Mouse (Mus musculus): ENCODE measurements around the gene Gtse1.
"Not testable (repeated sequence)": the region's sequence is repeated elsewhere in the genome, so short reads cannot be mapped to it uniquely, and the experiment has no call there.

The Gtse1 gene

DNA sequence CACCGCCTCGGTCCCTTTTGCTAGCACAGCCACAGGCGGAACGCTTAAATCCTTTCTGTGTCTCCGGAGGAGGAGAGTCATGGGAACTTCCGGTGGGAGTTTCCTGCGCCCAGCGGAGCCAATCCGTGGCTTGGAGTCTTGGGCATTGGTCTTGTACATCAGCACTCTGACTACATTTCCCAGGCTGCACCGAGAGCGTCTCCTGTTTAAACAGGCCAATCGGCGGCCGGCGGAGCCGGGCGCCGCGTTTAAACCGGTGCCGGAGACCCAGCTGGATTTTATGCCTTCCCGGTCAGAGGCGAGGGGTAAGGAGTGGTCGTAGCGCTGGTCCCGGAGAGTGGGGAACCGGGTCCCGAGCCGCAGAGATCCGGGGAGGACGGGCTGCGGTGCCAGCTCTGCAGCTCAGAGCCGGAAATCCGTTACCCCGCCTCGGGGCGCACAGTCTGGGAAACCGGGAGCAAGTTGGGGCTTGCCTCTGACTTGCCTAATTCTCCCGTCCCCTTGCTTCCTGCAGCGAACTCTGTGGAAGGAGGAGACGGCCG is at the start of gene Gtse1:
Gtse1 (plus strand) TSS at position 256 of the 542 bp plus-strand sequence.
- DNase-seq = peak; percentile 94 to 96

DNA sequence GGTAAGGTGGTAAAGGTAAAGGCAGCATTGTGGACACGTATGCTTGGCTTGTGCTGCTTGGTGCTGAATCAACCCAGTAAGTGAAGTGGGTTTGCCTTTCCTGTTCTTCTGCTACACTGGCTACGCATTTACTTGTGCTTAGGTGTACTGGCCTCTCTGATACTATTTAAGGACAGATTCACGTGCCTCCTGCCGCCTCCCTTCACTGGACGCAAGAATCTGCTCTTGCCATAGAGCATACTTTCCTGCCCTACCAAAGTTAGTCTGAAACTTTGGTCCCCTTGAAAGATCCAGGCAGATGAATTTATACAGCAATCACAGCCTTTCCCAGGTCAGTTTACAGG is 49.1 kb upstream of the Gtse1 start:
- DNase-seq = no peak

DNA sequence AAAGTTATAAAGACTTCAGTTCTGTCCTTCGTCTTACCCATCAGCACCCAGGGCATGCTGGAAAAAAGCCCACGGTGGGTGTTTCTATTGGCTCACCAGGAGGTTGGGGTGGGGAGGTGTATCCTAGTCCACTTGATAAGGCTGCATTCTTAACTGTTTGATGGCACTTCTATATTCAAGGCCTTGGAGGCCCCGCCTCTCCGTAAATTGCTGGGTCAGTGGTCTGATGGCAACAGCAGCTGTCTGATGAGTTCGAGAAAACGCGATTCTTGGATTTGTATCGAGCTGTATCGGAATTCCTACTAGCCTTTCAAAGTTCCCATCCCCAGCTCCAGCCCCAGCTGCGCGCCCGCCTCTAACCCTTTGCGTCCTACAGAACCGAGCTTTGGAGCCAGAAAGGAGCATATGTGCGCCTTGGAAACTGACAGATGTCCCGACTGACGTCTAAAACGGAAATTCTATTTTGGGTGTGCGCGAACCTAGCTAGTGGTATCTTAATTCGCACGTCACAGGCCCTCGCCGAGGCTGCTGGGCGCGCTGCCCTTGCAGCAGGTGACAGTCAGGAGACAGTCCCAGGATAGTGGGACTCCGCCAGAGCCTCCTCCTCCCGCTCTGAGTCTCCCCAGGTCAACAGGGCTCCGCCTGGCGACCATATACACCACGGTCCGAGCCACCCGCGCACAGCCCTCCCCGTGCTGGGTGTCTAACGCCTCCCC is 48.6 kb upstream of the Gtse1 start:
- DNase-seq = peak; percentile 87 to 88

DNA sequence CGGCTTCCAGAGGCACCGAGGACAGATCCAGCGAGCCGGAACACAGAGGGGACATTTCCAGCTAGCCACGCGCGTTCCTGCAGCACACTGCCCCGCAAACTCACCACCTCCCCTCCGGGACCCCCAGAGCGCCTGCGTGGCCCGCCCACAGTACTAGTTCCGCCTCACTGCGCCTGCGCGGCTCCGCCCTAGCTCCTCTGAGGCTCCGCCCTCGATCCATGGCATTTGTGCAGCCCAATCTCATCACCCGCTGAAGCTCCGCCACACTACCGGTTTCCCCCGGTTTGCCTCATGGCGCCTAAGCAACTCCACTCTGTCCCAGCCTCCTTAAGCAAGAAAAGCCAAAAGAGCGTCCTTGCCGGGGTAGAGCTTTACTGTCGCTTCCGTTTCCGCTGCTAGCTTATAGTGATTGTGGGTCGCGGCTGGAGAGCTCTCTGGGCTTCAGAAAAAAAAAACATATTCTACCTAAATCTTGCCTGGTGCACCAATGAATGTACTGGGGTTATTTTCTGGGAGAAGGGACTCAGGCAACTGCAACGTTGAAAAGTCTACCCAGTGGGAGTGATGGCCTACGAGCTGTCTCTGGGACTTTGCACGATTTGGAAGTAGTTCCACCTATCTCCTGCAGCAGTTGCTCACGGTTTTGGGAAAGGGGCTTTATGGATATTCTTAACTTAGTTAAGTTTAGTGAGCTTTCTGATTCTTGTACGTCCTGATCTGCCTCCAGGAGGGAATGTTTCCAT is 47.8 kb upstream of the Gtse1 start, which contains the start of gene Cdpf1:
Cdpf1 (minus strand) TSS at position 163 of the 743 bp plus-strand sequence.
- DNase-seq = peak; percentile 100

DNA sequence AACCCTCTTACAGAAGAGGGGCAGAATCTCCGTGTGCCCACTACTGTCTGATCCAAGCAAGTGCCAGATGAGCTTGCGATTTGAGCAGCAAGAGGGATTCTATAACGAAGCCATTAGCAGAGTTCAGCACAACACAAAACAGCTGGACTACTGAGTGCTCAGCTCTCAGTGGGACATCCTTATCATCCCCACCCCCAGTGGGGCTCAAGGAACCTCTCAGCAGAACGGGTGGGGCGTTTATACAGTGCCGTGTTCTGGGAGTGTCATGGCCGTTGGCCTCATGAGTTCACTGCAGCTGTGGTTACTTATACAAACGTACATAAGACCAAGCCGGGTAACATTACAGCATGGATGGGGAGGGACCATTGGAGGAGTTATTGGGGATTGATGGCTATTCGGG is 46.1 kb upstream of the Gtse1 start:
- DNase-seq = no peak

DNA sequence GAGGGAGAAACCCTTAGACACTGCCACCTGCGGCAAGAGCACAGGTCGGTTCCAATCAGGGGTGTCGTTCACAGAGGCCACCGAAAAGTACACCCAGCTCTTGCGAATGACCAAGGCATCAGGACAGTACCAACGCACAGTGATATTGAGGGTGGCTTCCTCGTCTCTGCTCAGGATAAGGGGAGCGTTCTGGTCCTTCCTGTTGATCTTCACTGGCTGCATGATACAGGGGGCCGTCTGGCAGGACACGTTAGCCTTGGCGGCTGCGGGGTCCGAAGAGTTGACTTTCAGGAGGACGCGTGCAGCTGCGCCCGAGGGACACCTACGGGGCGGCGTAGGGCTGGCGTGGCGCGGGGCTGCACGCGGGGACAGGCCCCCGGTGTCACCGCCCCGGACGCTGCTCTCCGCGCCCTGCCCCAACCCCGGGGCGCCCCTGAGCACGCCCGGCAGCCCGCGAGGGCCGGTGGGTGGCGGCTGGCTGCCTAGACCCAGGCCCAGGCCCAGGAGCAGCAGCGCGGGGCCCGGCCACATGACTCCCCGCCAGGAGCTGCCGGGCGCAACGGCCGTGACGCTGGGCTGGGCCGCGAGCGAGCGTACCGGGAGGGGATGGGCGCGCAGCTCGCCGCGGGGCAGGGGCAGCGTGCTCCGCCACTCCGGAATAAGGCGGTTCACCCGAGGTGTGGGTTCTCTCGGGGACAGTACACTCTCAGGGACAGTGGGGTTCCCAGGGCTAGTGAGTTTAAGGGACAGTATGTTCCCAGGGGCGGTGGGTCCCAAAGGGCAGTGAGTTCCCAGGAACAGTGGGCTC is 38.1 kb upstream of the Gtse1 start, which contains the start of gene Pkdrej:
Pkdrej (minus strand) TSS at position 532 of the 808 bp plus-strand sequence.
- DNase-seq = peak; percentile 58 to 60

DNA sequence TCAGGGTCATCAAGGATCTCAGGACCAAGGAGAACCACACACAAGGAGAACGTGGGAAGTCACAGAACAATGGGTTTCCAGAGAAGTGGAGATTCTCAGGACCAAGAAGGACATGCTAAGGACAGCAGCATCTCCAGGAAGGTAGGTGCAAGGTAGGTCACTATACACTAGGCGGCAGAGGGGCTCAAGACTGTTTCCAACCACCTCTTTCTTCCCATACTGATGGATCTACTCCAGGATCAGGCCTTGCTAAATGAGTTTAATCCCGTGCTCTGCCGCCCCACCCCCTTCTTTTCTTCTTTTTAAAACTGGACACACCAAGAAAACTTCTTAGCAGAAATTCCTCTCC is 37.6 kb upstream of the Gtse1 start:
- peak in 1 of 2 experiments; percentile 45 for DNase-seq

DNA sequence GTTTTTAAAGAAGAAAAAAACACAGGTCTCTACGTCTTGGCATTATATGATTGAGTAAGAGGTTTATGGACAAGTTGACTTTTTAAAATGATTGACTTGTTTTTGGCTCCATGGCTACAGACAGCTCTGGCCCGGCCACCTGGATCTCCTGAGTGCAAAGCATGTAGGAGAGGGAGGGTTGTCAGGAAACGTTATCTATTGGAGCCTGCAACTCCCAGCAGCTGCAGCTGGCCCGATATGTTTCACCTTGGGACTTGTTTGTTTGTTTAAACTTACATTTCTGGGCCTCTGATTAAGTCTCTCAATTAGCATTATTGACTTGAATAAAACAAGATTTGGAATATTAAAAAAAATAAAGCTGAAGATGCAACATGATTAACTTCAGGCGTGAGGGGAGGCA is 32.9 kb upstream of the Gtse1 start:
- DNase-seq = no peak

DNA sequence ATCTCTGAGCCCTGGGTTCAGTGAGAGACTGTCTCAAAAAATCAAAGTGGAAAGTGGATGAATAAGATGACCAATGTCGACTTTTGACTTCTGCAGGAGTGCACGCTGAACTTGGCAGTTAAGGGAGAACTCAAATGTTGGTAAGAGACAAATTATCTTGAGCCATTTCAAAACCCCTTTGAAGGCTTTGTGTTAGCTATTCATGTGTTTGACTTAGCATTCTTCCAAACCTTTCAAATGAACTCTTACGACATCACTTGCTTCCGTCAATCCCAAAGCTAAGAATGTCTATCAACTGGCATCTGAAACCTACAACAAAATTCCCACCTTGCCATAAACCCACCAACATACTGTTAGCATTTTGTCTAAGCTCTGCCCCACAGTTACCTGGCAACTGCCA is 31.5 kb upstream of the Gtse1 start:
- DNase-seq = no peak

DNA sequence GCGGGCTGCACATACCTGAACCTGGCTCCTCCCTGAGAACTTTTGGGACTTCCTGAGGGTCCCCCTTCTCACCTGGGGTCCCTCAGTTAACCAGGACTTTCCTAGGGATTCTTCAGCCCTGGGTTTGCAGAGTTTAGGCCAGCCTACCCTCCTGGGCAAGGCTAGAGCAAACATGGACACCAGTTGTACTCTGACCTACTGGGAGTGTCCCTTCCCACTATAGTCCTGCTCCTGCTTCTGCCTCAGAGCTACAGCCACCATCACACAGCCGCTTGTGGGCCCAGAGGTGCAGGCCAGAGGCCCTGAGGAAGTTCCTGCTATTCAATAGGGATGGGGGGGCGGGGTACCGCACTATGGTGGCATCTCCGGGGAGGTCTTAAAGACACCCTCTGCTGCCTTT is 30.1 kb upstream of the Gtse1 start:
- DNase-seq = no peak

DNA sequence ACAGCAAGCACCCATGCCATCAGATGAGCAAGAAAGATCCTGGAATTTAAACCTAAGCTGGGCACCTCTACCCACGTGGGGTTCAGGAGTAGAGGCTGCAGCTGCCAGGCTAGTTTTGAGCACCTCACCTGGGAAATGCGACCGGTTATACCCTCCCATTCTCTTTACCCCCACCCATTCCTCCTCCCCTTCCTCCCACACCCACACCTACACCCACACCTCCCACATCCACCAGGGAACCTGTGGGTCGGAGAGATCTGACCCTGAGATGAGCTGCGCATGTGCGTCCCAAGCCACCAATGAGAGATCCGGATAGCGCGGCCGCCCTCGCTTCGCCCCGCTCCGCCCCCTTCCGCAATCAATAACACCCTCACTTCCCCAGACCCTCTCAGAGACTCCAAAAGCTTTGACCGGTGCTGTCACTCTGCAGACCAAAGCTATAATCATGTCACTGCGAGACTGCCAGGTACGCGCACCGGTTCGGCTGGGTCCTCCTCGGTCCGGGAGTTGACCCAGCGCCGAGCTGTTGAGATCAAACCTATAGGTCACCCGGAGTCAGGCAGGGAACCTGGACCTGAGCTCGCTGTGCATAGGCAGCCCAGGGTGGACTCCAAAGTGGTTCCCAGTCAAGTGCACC is 27.5 kb upstream of the Gtse1 start, which contains the start of gene Ttc38:
Ttc38 (plus strand) TSS at position 353 of the 637 bp plus-strand sequence.
- DNase-seq = peak; percentile 88 to 92

DNA sequence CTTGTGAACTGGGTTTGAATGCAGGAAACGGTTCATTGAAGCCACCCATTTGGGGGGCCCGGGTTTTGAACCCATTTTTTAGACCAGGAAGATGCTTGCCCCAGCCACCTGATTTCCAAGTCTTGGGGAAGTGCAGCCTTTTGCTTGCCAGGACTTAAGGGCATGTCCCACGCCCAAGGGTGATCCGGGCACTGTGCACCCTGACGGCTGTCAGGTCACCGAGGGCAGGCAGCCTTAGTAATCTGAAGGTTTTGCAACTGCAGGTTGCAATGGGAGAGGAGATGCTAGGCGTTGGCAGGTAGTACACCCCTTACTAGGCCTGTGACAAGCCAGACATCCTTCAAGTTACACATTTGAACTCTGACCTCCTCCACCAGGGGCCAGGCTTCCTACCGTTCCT is 26.9 kb upstream of the Gtse1 start:
- DNase-seq = peak in 1 of 2 experiments; percentile 11

DNA sequence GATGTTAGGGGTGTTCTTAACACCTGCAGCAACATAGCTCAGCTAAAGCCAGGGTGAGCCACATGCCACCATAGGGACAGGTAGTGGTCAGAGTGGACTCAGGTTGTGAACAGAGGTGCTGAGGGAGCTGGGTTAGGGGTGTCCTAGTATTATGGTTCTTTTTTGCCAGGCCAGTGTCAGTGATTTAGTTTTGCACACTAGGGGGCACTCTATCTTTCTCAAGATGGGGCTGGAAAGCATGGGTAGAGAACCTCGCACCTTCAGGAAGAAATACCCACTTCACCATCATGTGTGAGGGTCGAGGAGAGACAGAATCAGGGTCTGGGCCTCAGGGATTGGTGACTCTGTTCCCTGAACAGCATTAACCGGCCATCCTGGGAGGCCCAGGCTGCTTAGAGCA is 24.2 kb upstream of the Gtse1 start:
- DNase-seq = peak; percentile 11 to 33

DNA sequence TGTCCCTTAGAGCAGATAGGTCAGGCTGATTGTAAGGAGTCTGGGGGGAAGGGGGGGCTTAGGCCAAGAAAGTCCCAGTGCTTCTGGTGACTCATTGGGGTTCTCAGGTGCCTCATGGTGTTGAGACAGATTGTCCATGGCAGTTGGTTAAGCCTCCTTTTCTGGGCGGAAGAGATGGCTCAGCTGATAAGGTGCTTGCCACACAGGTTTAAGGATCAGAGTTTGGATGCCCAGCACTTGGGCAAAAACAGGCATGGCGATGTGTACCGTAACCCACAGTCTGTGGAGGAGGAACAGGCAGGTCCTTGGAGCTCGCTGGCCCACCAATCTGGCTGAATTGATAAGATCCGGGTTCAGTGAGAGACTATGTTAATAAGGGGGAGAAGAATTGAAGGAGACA is 22.7 kb upstream of the Gtse1 start:
- no peak for DNase-seq

DNA sequence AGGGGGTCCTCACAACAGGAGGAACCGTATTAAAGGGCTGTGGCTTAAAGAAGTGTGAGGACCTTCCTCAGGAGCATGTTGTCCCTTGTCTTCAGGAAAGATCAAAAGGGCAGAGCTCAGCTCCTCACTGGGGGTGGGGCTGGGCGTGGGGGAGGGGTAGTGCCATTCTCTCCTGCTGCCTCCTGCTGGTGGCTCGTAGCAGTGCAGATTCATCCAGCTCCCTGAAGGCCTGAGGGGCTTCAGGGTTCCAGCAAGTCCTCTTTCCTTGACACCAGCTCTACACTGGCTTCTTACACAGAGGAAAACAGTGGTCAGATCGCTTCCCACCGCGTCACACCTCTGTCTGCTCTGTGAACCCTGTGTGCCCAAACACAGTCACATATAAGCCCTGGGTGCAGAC is 18.6 kb upstream of the Gtse1 start:
- peak; percentile 56 to 68 for DNase-seq

DNA sequence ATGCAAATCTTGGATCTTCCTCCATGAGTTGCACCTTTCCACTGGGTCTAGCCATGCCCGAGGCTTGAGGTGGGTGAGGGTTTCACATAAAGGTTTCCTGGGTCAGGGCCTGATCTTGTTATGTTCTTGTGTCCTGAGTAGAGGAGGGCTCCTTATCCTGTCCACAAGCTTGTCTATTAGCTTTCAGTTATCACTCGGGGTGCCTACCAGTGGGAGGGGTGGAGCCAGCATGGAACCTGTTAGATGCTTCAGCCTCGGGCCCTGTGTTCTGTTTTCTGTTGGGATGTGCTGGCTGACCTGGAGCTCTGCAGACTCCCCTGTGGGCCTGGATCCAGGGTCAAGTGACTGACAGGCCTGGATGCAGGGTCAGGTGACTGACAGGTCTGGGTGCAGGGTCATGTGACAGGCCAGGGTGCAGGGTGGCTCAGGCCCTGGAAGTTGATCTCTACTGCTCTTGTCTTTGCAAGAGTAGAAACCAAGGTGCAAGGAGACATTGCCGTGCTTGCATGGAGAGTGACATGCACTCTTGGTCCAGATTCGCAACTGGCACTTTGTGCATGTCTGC is 17.7 kb upstream of the Gtse1 start:
- DNase-seq = no peak

DNA sequence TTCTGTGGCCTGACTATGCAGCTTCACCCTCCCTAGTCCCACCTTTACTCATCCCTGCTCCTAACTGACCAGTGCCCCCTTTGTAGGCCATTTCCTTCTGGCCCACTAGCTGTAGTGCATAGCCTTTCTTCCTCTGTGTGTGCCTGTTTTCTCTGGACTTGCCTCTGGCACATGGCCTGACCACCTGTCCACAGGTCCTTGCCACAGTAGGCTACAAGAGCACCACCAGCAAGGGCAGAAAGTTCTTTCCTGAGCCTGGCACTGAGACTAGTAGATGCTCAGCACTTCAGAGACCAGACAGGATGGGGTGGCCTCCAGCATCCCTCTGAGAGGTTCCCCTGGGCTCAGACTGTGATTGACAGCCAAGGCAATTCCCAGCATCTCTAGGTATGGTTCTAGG is 14.5 kb upstream of the Gtse1 start:
- peak; percentile 51 to 58 for DNase-seq

DNA sequence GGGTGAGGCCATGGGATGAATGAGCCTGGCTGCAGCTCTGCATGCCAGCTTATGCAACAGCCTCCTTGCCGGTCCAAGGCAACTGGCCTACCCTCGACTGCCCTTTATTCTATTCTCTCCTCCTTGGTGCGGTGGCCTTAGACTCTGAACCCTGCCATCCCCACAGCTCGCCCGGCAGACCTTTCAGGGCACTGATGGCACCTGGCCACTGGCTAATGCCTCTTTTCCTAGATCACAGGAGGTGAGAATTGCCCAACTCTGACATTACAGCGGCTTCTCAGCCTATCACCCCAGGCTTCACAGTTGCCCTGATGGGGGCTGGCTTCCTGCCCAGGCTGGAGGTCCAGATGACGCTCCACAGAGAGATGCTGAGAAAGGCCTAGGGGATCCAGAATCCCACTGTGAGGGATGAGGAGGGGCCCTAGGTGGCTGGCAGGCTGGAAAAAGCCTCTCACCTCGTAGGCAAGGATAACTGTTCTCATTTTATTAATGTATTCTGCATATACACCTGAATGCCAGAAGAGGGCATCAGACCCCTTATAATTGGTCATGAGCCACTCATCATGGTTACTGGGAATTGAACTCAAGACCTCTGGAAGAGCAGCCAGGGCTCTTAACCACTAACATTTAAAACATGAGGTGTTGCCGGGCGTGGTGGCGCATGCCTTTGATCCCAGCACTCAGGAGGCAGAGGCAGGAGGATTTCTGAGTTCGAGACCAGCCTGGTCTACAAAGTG is 7.7 kb upstream of the Gtse1 start:
- DNase-seq = peak; percentile 55 to 67

DNA sequence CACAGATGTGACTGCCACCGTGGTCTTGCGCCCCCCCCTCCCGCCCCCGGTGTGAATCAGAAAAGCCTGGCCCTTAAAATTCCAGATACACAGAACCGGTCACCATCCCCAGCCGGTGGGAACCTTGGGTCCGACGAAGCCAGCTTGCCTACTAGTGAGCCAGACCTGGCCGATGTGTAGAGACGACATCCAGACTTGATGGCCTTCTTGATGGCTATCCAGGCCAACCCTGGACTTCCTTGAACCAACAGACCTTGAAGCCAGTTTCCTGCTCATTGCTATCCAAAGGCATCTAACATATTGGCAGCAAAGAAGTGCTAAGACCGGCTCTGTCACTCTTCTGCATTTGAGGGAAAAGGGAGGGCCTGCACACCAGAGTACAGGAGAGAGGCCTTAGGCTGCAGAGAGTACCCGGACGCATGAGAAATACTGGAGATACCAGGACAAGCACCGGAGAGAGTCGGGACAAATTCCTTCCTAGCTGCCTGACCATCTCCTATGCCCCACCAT is 510 bp upstream of the Gtse1 start:
- peak in 1 of 2 experiments; percentile 41 for DNase-seq

DNA sequence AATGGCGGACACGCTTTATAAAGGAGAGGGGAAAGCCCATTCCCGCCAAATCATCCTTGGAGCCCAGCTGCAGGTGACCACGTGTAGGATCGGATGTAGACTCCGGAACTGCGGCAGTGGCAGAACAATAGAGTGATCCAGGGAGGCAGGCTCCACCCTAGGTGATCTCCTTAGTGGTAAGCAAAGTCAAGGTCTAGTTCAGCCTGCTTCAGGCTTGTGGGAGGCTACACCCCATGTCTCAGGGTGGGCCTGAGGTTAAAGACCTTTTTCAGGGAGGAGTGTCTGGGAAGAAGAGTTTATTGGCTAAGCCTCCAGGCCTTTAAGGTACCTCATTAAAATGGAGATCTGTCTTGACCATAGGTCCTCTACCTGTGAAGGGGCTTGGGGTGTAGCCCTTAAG is 6.4 kb downstream of the Gtse1 start:
- not testable (repeated sequence) for DNase-seq

DNA sequence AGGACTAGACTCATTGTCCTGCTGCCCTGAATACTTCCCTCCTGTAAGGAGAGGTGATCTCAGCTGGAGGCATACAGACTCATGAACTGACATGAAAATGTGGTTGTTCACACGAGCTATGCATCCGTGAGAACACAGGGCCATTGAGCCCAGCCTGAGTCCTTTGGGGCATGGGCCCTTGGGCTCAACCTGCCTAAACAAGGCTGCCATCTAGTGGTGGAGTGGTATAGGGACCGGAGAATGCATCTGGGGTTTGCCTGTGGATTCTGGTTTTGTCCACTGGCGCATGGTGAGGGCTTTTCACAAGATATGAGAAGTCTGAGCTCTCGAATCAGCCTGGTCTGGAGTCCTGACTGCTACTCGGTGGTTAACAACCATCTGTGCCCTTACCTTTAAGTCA is 8.2 kb downstream of the Gtse1 start:
- DNase-seq = peak; percentile 85 to 92

Measured in cerebellum, postnatal 10 days (tissue).